Mouse (Mus musculus): Measurements from ENCODE around the gene Arhgap36. TPM values are rescaled to one million over a fixed set of nuclear protein-coding genes. Genes with fewer than 3 reads are reported as not detected.

The Arhgap36 gene
- not detected in 4 replicates for total RNA-seq (2023)

DNA sequence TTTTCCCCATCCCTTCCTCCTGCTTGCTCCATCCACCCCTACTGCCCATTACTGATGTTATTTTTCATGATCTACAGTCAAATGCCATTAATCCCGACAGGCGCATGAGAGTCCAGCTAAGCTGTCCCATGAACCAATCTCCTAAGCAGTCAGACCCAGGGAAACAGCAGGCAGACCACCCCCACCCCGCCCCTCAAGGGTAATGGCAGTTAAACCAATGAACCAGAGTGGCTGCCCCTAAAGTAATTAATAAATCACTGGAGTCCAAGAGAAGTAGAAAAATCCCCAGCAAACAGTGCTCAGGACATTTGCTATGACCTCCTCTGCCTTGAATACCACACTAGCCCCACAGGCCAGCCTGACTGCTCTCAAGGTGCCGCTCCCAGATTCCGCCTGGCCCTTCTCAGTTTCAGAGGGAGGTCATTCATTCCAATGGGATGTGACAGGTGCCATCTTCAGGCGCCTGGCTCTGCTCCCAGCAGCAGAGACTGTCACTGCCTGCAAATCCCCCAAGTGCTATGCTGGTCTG is at the start of gene Arhgap36:
Gene Arhgap36, plus strand, starts transcription at position 504 of the 529 bp plus-strand sequence.

Other genes starting within 250 kb of the Arhgap36 start
- 13.2 to 15.2 TPM (median 14.2 TPM) in 4 replicates for gene Enox2, start 175.7 kb upstream of the Arhgap36 start, total RNA-seq (2023)
- gene Olfr1320, start 208.4 kb downstream of the Arhgap36 start, total RNA-seq (2023): not detected in 4 replicates